Mouse (Mus musculus): ENCODE measurements at regions not wholly inside any gene's neighbourhood (a gene's known extent, or its start where the extent isn't known, plus 50 kb on each side); places are given as distances from the start of the nearest gene placed in this dataset.

- peaks cover 7% of the 10 kb centered on the region for H3K27me3 ChIP-seq
- 7% methylated on average over 14 of the region's 14 CpGs for WGBS
- H3K4me2 ChIP-seq (replicated peaks) = peak overlapping the region; percentile 4; the same call in 1 of the 2 replicates
These were observed 230.6 kb upstream of the Chd6 start for GRCm38 (mm10) chr2:161339327-161340001.

GRCm38 (mm10) chr2:161338953-161339326, 230.1 kb upstream of the Chd6 start:
- H3K36me3 ChIP-seq = no peaks in the 10 kb centered on the region
- ATAC-seq (ENCODE audit: insufficient number of reproducible peaks, low FRiP score, low TSS enrichment, low read depth) = peak; percentile 17; the same call in 1 of the 2 replicates
- H3K27ac ChIP-seq (replicated peaks) = peak overlapping the region; percentile 66
- no peaks in the 10 kb centered on the region for H3K9me3 ChIP-seq (replicated peaks)
- H3K27me3 ChIP-seq = peaks cover 7% of the 10 kb centered on the region
- no peak overlapping the region for H3K9ac ChIP-seq
- no peak overlapping the region for H3K4me3 ChIP-seq (replicated peaks)
- 15% methylated on average over 3 of the region's 3 CpGs for WGBS
- H3K4me1 ChIP-seq = peaks cover 17% of the 10 kb centered on the region
- H3K4me2 ChIP-seq (replicated peaks) = peak overlapping the region; percentile 4; the same call in 1 of the 2 replicates

More at GRCm38 (mm10) chr2:161339327-161340001, 230.6 kb upstream of the Chd6 start:
- peak; percentile 52; the same call in 1 of the 2 replicates for ATAC-seq (ENCODE audit: insufficient number of reproducible peaks, low FRiP score, low TSS enrichment, low read depth)
- H3K27ac ChIP-seq (replicated peaks) = peak overlapping the region; percentile 66
- H3K9ac ChIP-seq = no peak overlapping the region
- H3K4me3 ChIP-seq (replicated peaks) = no peak overlapping the region
- no peaks in the 10 kb centered on the region for H3K36me3 ChIP-seq
- H3K4me1 ChIP-seq = peaks cover 17% of the 10 kb centered on the region
- H3K9me3 ChIP-seq (replicated peaks) = no peaks in the 10 kb centered on the region

GRCm38 (mm10) chr2:161332653-161333052, 223.8 kb upstream of the Chd6 start:
- WGBS = 41% methylated on average over 2 of the region's 2 CpGs
- no peak overlapping the region for H3K4me2 ChIP-seq (replicated peaks)

GRCm38 (mm10) chr2:161331850-161332365, 223.0 kb upstream of the Chd6 start:
- 63% methylated on average over 10 of the region's 10 CpGs for WGBS

More at GRCm38 (mm10) chr2:161332653-161333052, 223.8 kb upstream of the Chd6 start:
- no peak overlapping the region for H3K4me3 ChIP-seq (replicated peaks)
- peaks cover 3% of the 10 kb centered on the region; the same call in 1 of the 2 replicates for H3K27me3 ChIP-seq
- H3K9ac ChIP-seq = no peak overlapping the region
- H3K9me3 ChIP-seq (replicated peaks) = no peaks in the 10 kb centered on the region
- H3K36me3 ChIP-seq = no peaks in the 10 kb centered on the region
- no peak for ATAC-seq (ENCODE audit: insufficient number of reproducible peaks, low FRiP score, low TSS enrichment, low read depth)
- 0 out of 2 replicates have a peak, but pooled peaks cover 3% of the 10 kb centered on the region for H3K4me1 ChIP-seq
- no peak overlapping the region for H3K27ac ChIP-seq (replicated peaks)

GRCm38 (mm10) chr2:161302796-161303195, 193.9 kb upstream of the Chd6 start:
- H3K9ac ChIP-seq = no peak overlapping the region
- no peak for ATAC-seq (ENCODE audit: insufficient number of reproducible peaks, low FRiP score, low TSS enrichment, low read depth)
- no peaks in the 10 kb centered on the region for H3K36me3 ChIP-seq
- 61% methylated on average over 3 of the region's 3 CpGs for WGBS
- H3K4me2 ChIP-seq (replicated peaks) = no peak overlapping the region
- H3K4me1 ChIP-seq = no peaks in the 10 kb centered on the region
- H3K27me3 ChIP-seq = no peaks in the 10 kb centered on the region
- no peak overlapping the region for H3K4me3 ChIP-seq (replicated peaks)
- no peaks in the 10 kb centered on the region for H3K9me3 ChIP-seq (replicated peaks)
- no peak overlapping the region for H3K27ac ChIP-seq (replicated peaks)

More at GRCm38 (mm10) chr2:161331850-161332365, 223.0 kb upstream of the Chd6 start:
- Histone ChIP-seq H3K4me2 (replicated peaks) (no peak overlapping the region), H3K27ac (replicated peaks) (no peak overlapping the region), H3K27me3 (no peaks in the 10 kb centered on the region), H3K36me3 (no peaks in the 10 kb centered on the region), H3K4me1 (0 out of 2 replicates have a peak, but pooled peaks cover 3% of the 10 kb centered on the region), H3K4me3 (replicated peaks) (no peak overlapping the region), H3K9ac (no peak overlapping the region), H3K9me3 (replicated peaks) (no peaks in the 10 kb centered on the region)
- no peak for ATAC-seq (ENCODE audit: insufficient number of reproducible peaks, low FRiP score, low TSS enrichment, low read depth)

- H3K9me3 ChIP-seq (replicated peaks) = no peaks in the 10 kb centered on the region
- H3K36me3 ChIP-seq = no peaks in the 10 kb centered on the region
- no peak overlapping the region for H3K4me2 ChIP-seq (replicated peaks)
- no peaks in the 10 kb centered on the region; the same call in 1 of the 2 replicates for H3K4me1 ChIP-seq
- 21% methylated on average over 9 of the region's 9 CpGs for WGBS
- no peak overlapping the region for H3K27ac ChIP-seq (replicated peaks)
- H3K9ac ChIP-seq = no peak overlapping the region
- no peaks in the 10 kb centered on the region for H3K27me3 ChIP-seq
- no peak for ATAC-seq (ENCODE audit: insufficient number of reproducible peaks, low FRiP score, low TSS enrichment, low read depth)
- no peak overlapping the region for H3K4me3 ChIP-seq (replicated peaks)
These were observed 160.1 kb upstream of the Chd6 start for GRCm38 (mm10) chr2:161268861-161269413.

- H3K27me3 ChIP-seq = no peaks in the 10 kb centered on the region
- WGBS = 38% methylated on average over 5 of the region's 5 CpGs
- no peak overlapping the region for H3K27ac ChIP-seq (replicated peaks)
- H3K4me1 ChIP-seq = no peaks in the 10 kb centered on the region; the same call in 1 of the 2 replicates
- no peak overlapping the region for H3K4me3 ChIP-seq (replicated peaks)
- ATAC-seq (ENCODE audit: insufficient number of reproducible peaks, low FRiP score, low TSS enrichment, low read depth) = no peak
- no peak overlapping the region for H3K4me2 ChIP-seq (replicated peaks)
- H3K36me3 ChIP-seq = no peaks in the 10 kb centered on the region
- H3K9ac ChIP-seq = no peak overlapping the region
- no peaks in the 10 kb centered on the region for H3K9me3 ChIP-seq (replicated peaks)
These were observed 157.6 kb upstream of the Chd6 start for GRCm38 (mm10) chr2:161266476-161266875.

- Histone ChIP-seq H3K27me3 (no peaks in the 10 kb centered on the region), H3K9ac (no peak overlapping the region), H3K36me3 (no peaks in the 10 kb centered on the region), H3K4me3 (replicated peaks) (no peak overlapping the region), H3K9me3 (replicated peaks) (no peaks in the 10 kb centered on the region), H3K27ac (replicated peaks) (no peak overlapping the region), H3K4me2 (replicated peaks) (no peak overlapping the region), H3K4me1 (no peaks in the 10 kb centered on the region; the same call in 1 of the 2 replicates)
- no peak for ATAC-seq (ENCODE audit: insufficient number of reproducible peaks, low FRiP score, low TSS enrichment, low read depth)
- 63% methylated on average over 8 of the region's 8 CpGs for WGBS
These were observed 156.3 kb upstream of the Chd6 start for GRCm38 (mm10) chr2:161265211-161265610.

GRCm38 (mm10) chr2:161252761-161253160, 143.9 kb upstream of the Chd6 start:
- 68% methylated on average over 2 of the region's 2 CpGs for WGBS
- no peak overlapping the region for H3K4me2 ChIP-seq (replicated peaks)
- H3K9ac ChIP-seq = no peak overlapping the region
- no peak for ATAC-seq (ENCODE audit: insufficient number of reproducible peaks, low FRiP score, low TSS enrichment, low read depth)
- no peaks in the 10 kb centered on the region for H3K36me3 ChIP-seq
- H3K9me3 ChIP-seq (replicated peaks) = no peaks in the 10 kb centered on the region
- no peak overlapping the region for H3K4me3 ChIP-seq (replicated peaks)
- H3K4me1 ChIP-seq = no peaks in the 10 kb centered on the region
- H3K27ac ChIP-seq (replicated peaks) = no peak overlapping the region
- no peaks in the 10 kb centered on the region for H3K27me3 ChIP-seq

- Histone ChIP-seq H3K4me3 (replicated peaks) (no peak overlapping the region), H3K9ac (no peak overlapping the region), H3K4me2 (replicated peaks) (no peak overlapping the region), H3K4me1 (no peaks in the 10 kb centered on the region), H3K36me3 (no peaks in the 10 kb centered on the region), H3K9me3 (replicated peaks) (no peaks in the 10 kb centered on the region), H3K27ac (replicated peaks) (no peak overlapping the region), H3K27me3 (no peaks in the 10 kb centered on the region)
- 72% methylated on average over 6 of the region's 6 CpGs for WGBS
- ATAC-seq (ENCODE audit: insufficient number of reproducible peaks, low FRiP score, low TSS enrichment, low read depth) = no peak
These were observed 132.8 kb upstream of the Chd6 start for GRCm38 (mm10) chr2:161241665-161242064.

GRCm38 (mm10) chr2:161237280-161237819, 128.5 kb upstream of the Chd6 start:
- ATAC-seq (ENCODE audit: insufficient number of reproducible peaks, low FRiP score, low TSS enrichment, low read depth) = no peak

More at GRCm38 (mm10) chr2:161237280-161237819, 128.5 kb upstream of the Chd6 start:
- no peak overlapping the region for H3K9ac ChIP-seq
- H3K36me3 ChIP-seq = no peaks in the 10 kb centered on the region
- H3K27me3 ChIP-seq = no peaks in the 10 kb centered on the region
- H3K4me3 ChIP-seq (replicated peaks) = no peak overlapping the region
- no peak overlapping the region for H3K27ac ChIP-seq (replicated peaks)
- no peak overlapping the region for H3K4me2 ChIP-seq (replicated peaks)
- 88% methylated on average over 9 of the region's 9 CpGs for WGBS
- no peaks in the 10 kb centered on the region for H3K9me3 ChIP-seq (replicated peaks)
- no peaks in the 10 kb centered on the region for H3K4me1 ChIP-seq
